Mouse (Mus musculus) frontal cortex, adult 2 months (tissue): ENCODE data around the gene Bet1l. TPM values are rescaled to one million over a fixed set of nuclear protein-coding genes. Genes with fewer than 3 reads are reported as not detected.
A peak's percentile ranks its signal among the peaks of the same experiment; 100 is the strongest.

Source experiments
- DNase-seq, 2 experiments: peaks; one replicate each; pipeline ENCODE4 v3.0.0; 2022; ENCODE audit warnings: low spot score in 1 of 2; ENCODE audit errors: extremely low spot score in 1 of 2
- polyA plus RNA-seq: library from polyadenylated mRNA; depleted of rRNA; stranded (reverse); fragments of >200 nt; gene quantifications from 2 replicates; pipeline ENCODE4 v1.2.3, GENCODE M21; 2012; rRNA removed

The Bet1l gene
- polyA plus RNA-seq, 1 experiment: 32.3 TPM

- DNase-seq: no peak
Measured at GRCm38 (mm10) chr7:140834968-140835757, 22.2 kb downstream of the Bet1l start, which contains the start of gene Urah. Urah (plus strand) TSS chr7:140835018.

GRCm38 (mm10) chr7:140833341-140833740 lies 24.0 kb downstream of the Bet1l start:
- no peak for DNase-seq

GRCm38 (mm10) chr7:140831447-140831846 lies 25.9 kb downstream of the Bet1l start:
- DNase-seq: no peak

- peak; percentile 79 to 80 for DNase-seq
Measured at GRCm38 (mm10) chr7:140828171-140828881, 29.1 kb downstream of the Bet1l start.

- DNase-seq: no peak
Measured at GRCm38 (mm10) chr7:140822731-140823130, 34.6 kb downstream of the Bet1l start.

- DNase-seq: peak; percentile 61 to 76
Measured at GRCm38 (mm10) chr7:140821653-140822329, 35.6 kb downstream of the Bet1l start, which contains the start of gene Zfp941. Zfp941 (minus strand) TSS chr7:140822178.

- DNase-seq: no peak
Measured at GRCm38 (mm10) chr7:140821305-140821652, 36.1 kb downstream of the Bet1l start.

DNA sequence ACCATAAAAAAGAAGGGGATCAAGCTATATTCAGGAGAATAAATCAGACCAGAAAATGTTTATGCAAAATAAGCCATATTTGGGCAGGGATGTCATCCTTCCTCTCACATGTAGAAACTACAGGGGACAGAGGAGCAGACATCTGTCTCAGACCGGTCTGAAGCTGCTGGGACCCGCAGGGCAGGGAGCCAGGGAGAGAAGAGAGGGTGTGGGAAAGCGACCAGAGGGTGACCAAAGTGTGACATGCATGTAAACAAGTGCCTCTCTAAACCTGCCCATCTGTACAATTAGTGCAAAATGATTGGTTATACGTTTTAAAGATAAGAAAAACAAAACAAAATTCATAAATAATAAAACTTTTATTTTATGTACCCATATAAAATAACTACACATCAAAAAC lies 37.2 kb downstream of the Bet1l start:
- DNase-seq: no peak

DNA sequence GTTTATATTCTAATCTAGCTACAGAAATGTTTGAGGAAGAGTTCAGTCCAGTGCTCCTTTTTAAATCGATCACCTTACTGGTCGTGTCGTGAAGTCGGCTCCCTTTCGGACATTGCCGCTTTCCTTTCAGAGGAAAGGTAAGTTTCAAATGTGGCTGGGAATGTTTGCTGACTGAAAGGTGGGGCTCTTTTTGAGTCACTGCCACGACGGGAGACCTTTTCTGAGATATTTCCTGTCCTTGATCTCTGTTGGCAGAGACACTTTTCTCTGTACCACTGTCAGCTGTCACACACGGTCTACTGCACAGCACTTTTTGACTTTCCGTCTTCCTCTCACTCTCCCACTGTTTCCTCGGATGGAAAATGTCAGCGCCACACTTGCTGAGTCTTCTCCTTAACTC lies 44.5 kb downstream of the Bet1l start:
- DNase-seq: no peak

DNA sequence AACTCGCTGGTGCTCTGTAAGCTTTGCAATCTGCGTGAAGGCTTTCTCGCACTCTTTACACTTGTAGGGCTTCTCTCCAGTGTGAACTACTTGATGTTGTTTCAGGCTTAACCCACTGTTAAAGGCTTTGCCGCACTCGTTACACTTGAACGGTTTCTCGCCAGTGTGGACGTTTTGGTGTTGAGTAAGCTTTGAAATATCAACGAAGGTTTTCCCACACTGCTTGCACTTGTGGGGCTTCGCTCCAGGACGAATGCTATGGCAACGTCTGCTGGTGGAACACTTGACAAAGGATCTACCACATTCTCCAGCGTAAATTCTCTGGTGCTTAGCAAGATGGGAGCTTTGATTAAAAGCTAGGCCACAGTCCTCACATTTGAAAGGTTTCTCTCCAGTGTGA lies 45.7 kb downstream of the Bet1l start:
- DNase-seq: peak in 1 of 2 experiments; percentile 27

DNA sequence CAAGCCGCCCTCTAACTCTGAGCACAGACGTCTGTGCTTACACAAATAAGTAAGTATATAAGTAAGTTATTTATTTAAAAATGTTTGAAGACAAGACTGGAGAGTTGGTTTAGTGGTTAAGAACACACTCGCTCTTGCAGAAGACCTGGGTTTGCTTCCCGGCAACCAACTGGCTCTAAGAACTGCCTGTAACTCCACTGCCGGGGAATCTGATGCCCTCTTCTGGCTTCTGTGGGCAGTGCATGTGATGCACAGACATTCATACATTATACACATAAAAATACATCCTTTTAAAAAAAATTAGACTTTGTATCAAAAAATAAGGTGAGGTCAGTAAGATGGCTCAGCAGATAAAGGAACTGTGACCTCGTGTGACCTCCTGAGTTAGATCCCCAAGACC lies 46.9 kb downstream of the Bet1l start:
- DNase-seq: no peak

DNA sequence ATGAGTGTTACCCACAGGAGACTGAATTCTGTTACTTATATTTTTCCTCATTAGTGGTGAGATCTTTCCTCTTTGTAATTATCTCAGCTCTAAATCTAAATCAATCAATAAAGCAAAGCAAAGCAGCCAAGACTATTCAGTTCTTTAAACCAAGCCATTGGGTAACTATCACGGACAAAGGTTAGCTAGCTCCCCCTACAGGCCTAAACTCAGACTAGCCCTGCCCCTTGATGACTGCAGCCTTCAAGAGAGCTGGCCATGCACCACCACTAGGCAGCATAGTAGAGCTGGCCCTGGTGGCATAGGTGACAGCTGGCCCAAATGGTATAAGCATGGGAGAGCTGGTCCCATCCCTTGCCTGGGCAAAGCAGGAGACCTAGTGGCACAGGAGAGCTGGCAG lies 51.7 kb downstream of the Bet1l start:
- DNase-seq: peak; percentile 42 to 86

Other genes starting within 250 kb of the Bet1l start
- gene Olfr61, start 228.6 kb downstream of the Bet1l start, polyA plus RNA-seq: 0.10 and 0.11 TPM in 2 replicates
- 0.19 TPM in 1 of 2 replicates, not detected in the other for gene Olfr53, start 211.1 kb downstream of the Bet1l start, polyA plus RNA-seq
- gene Olfr539, start 197.6 kb downstream of the Bet1l start, polyA plus RNA-seq: 0.04 and 0.21 TPM in 2 replicates
- 0.06 TPM in 1 of 2 replicates, not detected in the other for gene Olfr45, start 175.6 kb downstream of the Bet1l start, polyA plus RNA-seq
- gene Olfr541, start 160.3 kb downstream of the Bet1l start, polyA plus RNA-seq: 0.08 TPM in 1 of 2 replicates, not detected in the other
- gene Cyp2e1, start 93.8 kb downstream of the Bet1l start, polyA plus RNA-seq: 0.32 and 0.95 TPM in 2 replicates
- gene Syce1, start 69.7 kb downstream of the Bet1l start, polyA plus RNA-seq: 0.50 and 0.66 TPM in 2 replicates
- gene Zfp941, start 35.4 kb downstream of the Bet1l start, polyA plus RNA-seq: 18.5 and 22.4 TPM in 2 replicates
- gene Urah, start 22.6 kb downstream of the Bet1l start, polyA plus RNA-seq: 0.78 and 1.4 TPM in 2 replicates
- gene Scgb1c1, start 12.0 kb downstream of the Bet1l start, polyA plus RNA-seq: 1.4 and 6.3 TPM in 2 replicates
- 0.26 and 0.36 TPM in 2 replicates for gene Odf3, start 9.8 kb downstream of the Bet1l start, polyA plus RNA-seq
- 0.13 and 0.16 TPM in 2 replicates for gene Gm45785, start 1.2 kb downstream of the Bet1l start, polyA plus RNA-seq
- gene Ric8a, start 620 bp downstream of the Bet1l start, polyA plus RNA-seq: 68.7 and 84.4 TPM in 2 replicates
- gene Psmd13, start 24.4 kb upstream of the Bet1l start, polyA plus RNA-seq: 92.8 and 99.7 TPM in 2 replicates
- 116 and 137 TPM in 2 replicates for gene Sirt3, start 24.7 kb upstream of the Bet1l start, polyA plus RNA-seq
- 0.57 and 0.76 TPM in 2 replicates for gene Cox8b, start 42.9 kb upstream of the Bet1l start, polyA plus RNA-seq
- 0.17 and 0.18 TPM in 2 replicates for gene Nlrp6, start 63.3 kb upstream of the Bet1l start, polyA plus RNA-seq
- gene Pgghg, start 83.8 kb upstream of the Bet1l start, polyA plus RNA-seq: 6.9 and 7.1 TPM in 2 replicates
- 0.15 TPM in 1 of 2 replicates, not detected in the other for gene Ifitm5, start 92.7 kb upstream of the Bet1l start, polyA plus RNA-seq
- not detected in 2 replicates for gene Gm45717, start 98.4 kb upstream of the Bet1l start, polyA plus RNA-seq
- gene Ifitm2, start 98.4 kb upstream of the Bet1l start, polyA plus RNA-seq: 46.6 and 48.9 TPM in 2 replicates
- 28.8 and 33.2 TPM in 2 replicates for gene Ifitm1, start 109.6 kb upstream of the Bet1l start, polyA plus RNA-seq
- gene Ifitm3, start 153.2 kb upstream of the Bet1l start, polyA plus RNA-seq: 72.6 and 82.1 TPM in 2 replicates
- 0.86 and 1.0 TPM in 2 replicates for gene Ifitm6, start 160.3 kb upstream of the Bet1l start, polyA plus RNA-seq
- gene Gm17387, start 171.6 kb upstream of the Bet1l start, polyA plus RNA-seq: not detected in 2 replicates
- gene B4galnt4, start 203.5 kb upstream of the Bet1l start, polyA plus RNA-seq: 99.1 and 103 TPM in 2 replicates
- 0.11 and 0.22 TPM in 2 replicates for gene Pkp3, start 220.6 kb upstream of the Bet1l start, polyA plus RNA-seq
- 3.7 and 4.0 TPM in 2 replicates for gene Sigirr, start 243.0 kb upstream of the Bet1l start, polyA plus RNA-seq